Mouse (Mus musculus) adipocyte (in vitro differentiated cells): ENCODE measurements around the gene Kcnj6.
"Not testable (repeated sequence)": the region's sequence is repeated elsewhere in the genome, so short reads cannot be mapped to it uniquely, and the experiment has no call there.

Experiments
- DNase-seq: peaks from one replicate; pipeline ENCODE4 v3.0.0-alpha.2; 2016; ENCODE audit warnings: low spot score

The Kcnj6 gene

DNA sequence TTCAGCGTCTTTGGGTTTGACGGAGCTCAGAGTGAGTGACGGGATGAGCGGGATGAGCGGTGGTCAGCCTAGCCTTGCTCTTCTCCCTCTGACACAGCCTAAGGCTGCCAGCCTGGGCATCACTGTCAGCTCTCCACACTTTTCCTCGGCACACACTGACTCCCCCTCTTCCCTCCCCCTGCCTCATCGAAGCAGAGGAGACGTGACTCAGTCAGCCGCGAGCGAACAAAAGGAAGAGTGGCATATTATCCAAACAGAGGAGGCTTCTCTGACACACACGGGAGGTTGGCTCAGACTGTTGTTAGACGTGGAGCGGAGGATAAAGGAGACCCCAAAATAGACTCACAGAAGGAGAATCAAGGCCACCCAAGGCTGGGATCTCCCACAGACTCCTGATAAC lies 147.1 kb downstream of the Kcnj6 start:
- no peak for DNase-seq

DNA sequence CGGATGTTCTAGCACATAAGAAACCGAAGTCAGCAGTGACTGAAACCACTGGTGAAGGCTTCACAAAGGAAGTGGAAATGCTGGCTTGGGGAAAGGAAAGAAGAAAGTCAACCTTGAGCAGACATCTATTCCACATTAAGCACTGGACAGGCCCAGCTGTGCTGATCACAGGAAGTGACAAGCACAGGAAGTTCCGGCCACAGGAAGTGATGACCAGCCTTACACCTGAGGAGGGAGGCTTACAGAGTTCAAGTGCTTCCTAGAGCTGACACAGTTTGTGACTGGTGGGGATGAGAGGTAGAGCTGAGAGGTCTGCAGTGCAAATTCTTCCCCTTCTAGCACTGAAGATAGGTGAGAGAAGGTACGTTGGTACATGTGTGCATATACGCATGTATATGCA lies 151.5 kb downstream of the Kcnj6 start:
- DNase-seq: no peak

DNA sequence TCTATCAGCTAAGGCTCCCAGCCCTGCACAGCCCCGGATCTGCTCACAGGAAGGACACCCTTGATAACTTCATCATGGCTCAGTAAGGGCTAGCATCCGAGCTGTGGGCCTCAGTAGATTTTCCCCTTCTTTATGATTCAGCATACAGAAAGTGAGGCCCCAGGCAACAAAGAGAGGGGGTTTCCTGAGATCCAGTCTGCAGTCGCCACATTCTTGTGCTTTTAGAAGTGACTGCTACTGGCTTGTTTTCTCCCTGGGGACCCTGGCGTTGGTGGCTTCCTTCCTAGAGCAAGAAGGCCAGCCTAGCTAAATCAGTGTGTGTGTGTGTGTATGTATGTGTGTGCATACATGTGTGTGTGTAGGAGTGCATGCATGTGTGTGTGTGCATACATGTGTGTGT lies 152.7 kb downstream of the Kcnj6 start:
- no peak for DNase-seq

DNA sequence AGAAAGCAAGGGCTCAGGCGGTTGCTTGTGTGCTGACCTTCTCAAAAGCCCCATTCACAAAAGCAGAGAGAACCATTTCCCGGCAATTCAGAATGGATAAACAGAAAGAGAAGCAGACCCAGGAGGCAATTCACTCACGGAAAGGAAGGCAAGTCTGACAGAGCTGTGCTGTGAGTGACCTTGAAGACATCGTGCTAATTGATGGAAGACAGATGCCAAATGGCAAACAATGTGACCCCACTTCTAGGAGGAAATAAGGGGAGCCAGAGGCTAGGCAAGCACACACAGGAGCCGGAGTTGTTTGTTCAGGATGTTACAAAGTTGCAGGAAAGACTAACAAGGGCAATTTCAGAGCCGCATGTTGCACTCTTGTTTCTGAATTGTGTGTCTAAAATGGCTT lies 158.1 kb downstream of the Kcnj6 start:
- DNase-seq: no peak

DNA sequence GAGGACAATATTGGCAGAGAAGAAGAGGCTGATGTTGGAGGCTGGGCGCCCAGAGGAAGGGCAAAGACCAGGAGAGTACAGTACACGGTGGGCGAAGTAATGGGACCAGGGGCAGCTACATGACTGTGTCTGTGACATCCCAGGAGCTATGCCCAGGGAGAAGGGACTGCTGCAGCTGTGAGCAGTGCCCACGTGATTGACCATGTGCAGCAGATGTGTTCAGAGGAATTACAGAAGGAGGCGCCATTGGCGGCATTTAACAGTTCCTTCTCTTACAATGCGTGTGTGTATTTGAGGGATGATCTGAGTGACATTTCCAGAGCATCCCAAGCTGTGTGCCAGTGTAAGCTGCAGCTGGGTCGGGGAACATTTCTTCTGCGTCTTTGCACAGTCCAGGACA lies 159.6 kb downstream of the Kcnj6 start:
- no peak for DNase-seq

DNA sequence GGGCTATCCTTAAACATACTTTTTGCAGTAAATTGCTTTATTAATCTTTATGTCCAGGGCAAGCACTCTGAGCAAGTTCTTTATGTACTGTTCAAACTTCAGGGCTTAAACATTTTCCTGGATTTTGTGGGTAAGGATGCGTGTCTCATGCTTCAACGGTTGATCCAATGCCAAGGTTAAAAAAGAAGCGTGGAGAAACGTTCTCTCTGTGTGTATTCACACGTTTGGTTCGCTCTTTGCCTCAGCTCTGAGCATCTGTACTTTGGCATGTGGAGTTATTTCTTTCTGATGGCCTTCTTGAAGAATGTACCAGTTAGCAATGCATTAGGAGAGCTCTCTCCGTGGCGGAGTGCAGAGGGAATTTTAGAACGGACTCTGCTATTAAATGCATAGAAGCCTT lies 163.0 kb downstream of the Kcnj6 start:
- DNase-seq: no peak

GRCm38 (mm10) chr16:94828166-94828565 lies 169.3 kb downstream of the Kcnj6 start:
- no peak for DNase-seq

- DNase-seq: no peak
Observed at GRCm38 (mm10) chr16:94827092-94827585, 170.4 kb downstream of the Kcnj6 start.

GRCm38 (mm10) chr16:94825274-94825673 lies 172.2 kb downstream of the Kcnj6 start:
- DNase-seq: no peak

GRCm38 (mm10) chr16:94822611-94823010 lies 174.9 kb downstream of the Kcnj6 start:
- no peak for DNase-seq

- DNase-seq: no peak
Observed at GRCm38 (mm10) chr16:94821610-94822009, 175.9 kb downstream of the Kcnj6 start.

- peak; percentile 6 for DNase-seq
Observed at GRCm38 (mm10) chr16:94816391-94816790, 181.1 kb downstream of the Kcnj6 start.

DNA sequence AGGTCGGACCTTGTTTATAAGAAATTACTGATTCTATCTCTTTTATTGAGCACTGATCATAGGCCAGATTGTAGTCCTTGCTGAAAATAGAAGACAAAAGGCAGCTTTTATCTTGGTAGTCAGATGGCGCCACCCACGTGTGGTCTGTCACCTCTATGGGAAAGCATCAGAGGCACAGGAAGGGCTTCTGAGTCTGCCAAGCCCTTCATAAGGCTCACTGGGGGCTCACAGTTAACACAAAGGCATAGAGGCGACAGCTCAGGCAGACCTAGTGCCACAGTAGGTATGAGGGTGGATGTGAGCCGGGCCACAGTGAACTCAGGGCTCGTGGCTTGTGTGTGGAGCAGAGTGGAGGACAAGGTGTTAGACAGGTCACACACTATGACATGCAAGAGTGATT lies 181.6 kb downstream of the Kcnj6 start:
- no peak for DNase-seq

GRCm38 (mm10) chr16:94809286-94809685 lies 188.2 kb downstream of the Kcnj6 start:
- not testable (repeated sequence) for DNase-seq

DNA sequence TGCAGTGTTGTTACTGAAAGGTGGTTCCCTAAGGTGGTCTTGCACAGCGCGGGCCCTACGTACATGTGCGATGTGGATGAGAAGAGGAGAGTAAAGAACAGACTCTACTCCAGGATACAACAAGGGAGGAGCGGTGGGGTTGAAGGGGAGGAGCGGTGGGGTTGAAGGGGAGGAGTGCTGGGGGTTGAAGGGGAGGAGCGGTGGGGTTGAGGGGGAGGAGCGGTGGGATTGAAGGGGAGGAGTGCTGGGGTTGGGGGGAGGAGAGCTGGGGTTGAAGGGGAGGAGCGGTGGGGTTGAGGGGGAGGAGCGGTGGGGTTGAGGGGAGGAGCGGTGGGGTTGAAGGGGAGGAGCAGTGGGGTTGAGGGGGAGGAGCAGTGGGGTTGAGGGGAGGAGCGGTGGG lies 199.3 kb downstream of the Kcnj6 start:
- no peak for DNase-seq

GRCm38 (mm10) chr16:94797366-94797765 lies 200.1 kb downstream of the Kcnj6 start:
- no peak for DNase-seq

DNA sequence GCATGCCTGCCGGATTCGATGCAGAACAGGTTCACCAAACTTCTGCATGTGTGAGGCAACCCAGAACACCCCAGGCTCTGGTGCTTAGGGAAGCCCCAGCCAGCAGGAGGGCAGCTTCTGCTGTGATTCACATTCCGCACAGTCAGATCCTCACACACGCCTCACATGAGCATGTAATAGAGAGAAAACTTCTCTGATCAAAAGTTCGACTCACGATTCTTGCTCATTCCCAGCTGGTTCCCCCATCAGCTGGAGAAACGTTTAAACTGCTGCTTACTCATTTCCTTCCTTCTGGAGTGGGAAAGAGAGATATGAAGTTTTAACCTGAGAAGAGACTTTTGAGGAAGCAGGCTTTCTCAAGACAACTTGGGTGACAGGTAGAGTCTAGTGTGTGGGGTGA lies 204.5 kb downstream of the Kcnj6 start:
- DNase-seq: no peak

DNA sequence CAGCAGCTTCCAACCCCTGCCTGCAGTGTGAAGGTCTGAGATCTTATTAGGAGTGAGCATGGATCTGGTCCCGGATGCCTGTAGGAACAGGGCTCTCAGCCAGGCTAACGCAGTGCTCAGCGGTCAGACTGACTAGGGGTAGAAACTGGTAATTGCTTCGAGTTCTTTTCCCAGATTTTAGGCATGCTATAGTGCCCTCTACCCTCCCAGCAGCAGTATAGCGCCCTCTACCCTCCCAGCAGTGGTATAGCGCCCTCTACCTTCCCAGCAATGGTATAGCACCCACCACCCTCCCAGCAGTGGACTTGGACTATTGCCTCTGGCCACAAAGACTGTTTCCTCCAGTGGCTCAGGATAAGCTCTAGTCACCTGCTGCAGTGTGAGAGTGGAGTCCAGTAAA lies 207.5 kb downstream of the Kcnj6 start:
- DNase-seq: peak; percentile 34

DNA sequence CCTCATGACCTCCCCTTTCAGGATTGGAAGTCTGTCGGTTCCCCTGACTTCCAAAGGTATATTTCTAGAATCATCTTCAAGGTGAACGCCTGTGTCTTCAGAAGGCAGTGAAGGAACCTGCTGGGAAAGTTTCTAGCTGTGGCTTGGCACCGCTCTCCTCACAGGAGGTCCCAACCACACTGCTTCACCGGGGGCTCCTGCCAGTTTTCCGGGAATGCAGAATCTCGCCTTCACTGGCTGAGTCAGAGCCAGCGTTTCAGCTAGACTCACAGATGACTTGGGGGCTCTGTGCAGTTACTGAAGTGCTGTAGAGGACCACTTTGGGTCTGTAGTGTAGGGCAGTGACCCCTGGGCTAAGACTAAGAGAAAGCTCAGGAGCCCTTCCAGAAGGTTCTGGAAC lies 208.8 kb downstream of the Kcnj6 start:
- DNase-seq: no peak

GRCm38 (mm10) chr16:94788165-94788564 lies 209.3 kb downstream of the Kcnj6 start:
- DNase-seq: no peak

GRCm38 (mm10) chr16:94785873-94786272 lies 211.6 kb downstream of the Kcnj6 start:
- DNase-seq: no peak

DNA sequence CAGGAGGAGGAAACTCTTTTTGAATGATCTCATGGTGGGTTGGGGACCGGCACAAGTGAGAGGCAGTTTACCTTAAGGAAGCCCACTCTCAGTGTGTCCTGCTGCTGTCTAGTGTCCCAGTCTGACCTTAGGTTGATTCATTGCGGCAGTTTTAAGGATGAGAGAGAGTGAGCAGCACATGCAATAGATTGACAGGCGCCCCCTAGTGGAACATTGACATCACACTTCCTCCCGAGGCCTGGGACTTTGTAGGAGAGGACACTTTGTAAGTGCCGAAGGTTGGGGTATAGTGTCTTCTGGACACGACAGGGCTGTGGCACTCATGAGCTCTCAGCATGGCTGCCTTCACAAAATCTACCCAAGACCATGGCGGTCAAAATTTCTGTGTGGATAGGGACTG lies 213.8 kb downstream of the Kcnj6 start:
- peak; percentile 8 for DNase-seq

DNA sequence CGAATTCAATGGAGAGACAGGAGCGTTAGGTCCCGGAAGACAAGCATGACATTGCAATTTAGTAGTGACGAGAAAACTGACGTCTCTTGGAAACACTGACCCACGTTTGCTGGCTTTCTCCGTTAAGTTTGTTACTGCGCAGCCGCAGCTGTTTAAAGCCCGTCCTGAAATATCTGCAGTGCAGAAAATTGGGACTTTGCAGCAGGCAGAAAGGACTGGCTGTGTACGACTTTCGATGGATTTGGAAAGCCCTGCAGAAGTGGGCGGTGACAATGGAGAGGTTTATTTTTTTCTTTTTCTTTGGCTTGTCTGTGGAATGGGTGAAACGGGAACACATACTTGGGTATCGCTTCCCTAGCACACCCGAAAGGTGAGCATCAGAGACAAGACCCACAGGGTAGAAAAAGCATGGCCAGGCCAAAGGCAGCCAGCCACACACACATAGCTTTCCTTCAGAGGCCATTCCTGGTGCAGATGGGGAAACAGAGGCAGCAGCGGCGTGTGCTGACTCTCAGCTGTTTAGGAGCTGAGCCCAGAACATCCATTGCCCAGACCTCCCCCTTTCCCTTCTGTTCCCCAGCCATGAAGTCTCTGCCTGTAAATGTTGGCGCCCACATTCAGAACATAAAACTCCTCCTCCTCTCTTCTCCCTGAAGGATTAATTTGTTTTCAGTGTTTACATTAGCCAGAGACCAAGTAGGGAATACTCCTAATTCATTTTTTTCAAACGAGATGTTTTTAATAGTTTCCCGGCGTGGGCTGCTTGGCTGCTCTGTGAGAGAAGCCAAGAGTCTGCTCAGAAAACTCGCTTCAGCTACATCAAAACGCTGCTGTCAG lies 215.2 kb downstream of the Kcnj6 start:
- no peak for DNase-seq

- no peak for DNase-seq
Observed at GRCm38 (mm10) chr16:94773928-94774327, 223.6 kb downstream of the Kcnj6 start.
